Mouse (Mus musculus): Measurements from ENCODE around the gene Cct8.
"Not testable (repeated sequence)": the region's sequence is repeated elsewhere in the genome, so short reads cannot be mapped to it uniquely, and the experiment has no call there.

Cct8 gene

GRCm38 (mm10) chr16:87495716-87496447 is at the start of gene Cct8:
Gene Cct8 (minus strand): TSS chr16:87495873.
- DNase-seq (ENCODE audit: low read depth, low spot score), result peak; percentile 94

- DNase-seq (ENCODE audit: low read depth, low spot score), result no peak
These were observed 33.1 kb upstream of the Cct8 start for GRCm38 (mm10) chr16:87528755-87529154.

- DNase-seq (ENCODE audit: low read depth, low spot score), result no peak
These were observed 32.0 kb upstream of the Cct8 start for GRCm38 (mm10) chr16:87527553-87528249.

DNA sequence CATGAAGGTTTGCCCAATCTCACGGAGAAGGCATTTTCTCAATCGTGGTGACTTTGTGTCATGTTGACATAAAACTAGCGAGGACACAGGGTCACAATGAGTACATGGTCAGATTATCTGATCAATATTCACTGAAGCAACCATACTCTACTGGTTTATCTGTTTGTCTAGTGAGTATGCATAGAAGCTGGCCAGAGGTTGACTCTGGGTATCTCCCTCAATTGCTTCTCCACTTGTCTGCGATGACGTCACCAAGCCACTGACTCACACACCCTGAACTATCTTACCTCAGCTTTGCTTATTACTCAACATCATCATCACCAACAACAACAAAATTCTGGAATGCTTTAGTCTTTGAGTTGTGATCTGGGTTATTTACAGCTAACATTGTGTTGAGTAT is 28.6 kb upstream of the Cct8 start:
- DNase-seq (ENCODE audit: low read depth, low spot score), result no peak

GRCm38 (mm10) chr16:87512331-87512730 is 16.7 kb upstream of the Cct8 start:
- no peak for DNase-seq (ENCODE audit: low read depth, low spot score)

DNA sequence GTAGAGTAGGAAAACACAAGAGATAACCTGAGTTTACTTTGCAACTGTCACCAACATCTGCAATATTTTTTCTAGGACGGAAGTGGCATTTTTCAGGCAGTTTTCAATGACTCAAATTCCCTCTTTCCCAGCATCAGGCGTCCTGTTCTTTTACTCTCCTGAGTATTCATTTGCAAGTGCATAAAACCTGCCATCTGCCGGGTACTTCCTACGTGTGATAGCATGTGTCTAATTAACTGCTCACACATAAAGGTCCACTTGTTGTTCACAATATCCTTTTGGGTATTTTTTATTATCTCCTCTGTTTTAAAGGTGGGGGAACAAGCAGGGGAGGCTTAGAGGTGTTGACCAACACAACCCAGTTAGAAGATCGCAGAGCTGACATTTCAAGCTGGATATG is 16.0 kb upstream of the Cct8 start:
- no peak for DNase-seq (ENCODE audit: low read depth, low spot score)

- DNase-seq (ENCODE audit: low read depth, low spot score), result no peak
These were observed 5.8 kb upstream of the Cct8 start for GRCm38 (mm10) chr16:87501304-87502078.

DNA sequence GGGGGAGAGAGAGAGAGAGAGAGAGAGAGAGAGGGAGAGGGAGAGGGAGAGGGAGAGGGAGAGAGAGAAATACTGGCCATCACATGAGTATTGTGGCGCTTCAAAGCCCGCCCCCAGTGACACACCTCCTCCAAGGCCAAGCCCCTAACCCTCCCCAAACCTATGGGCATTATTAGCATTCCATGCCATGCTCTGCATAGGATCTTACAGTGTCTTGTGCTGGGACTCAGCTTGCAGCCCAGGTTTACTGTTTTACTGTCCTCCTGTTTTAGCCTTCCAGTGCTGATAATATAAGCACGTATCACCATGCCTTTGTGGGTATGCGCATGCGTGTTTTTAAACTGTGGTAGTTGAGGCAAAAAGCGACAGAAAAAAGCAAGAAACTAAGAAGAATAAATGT is 3.9 kb upstream of the Cct8 start:
- DNase-seq (ENCODE audit: low read depth, low spot score), result no peak

GRCm38 (mm10) chr16:87497171-87497570 is 1.5 kb upstream of the Cct8 start:
- no peak for DNase-seq (ENCODE audit: low read depth, low spot score)

DNA sequence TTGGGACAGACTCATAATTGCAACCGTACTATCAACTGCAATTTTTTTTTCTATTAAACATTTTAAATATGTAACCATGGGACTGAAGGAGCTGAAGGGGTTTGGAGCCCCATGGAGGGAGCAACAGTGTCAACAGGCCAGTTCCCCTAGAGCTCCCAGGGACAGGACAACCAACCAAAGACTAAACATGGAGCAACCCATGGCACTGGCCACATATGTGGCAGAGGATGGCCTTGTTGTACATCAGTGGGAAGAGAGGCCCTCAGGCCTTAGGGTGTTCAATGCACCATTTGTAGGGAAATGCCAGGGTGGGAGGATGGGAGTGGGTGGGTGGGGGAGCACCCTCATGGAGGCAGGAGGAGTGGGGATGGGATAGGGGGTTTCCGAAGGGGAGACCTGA is 1.1 kb upstream of the Cct8 start:
- DNase-seq (ENCODE audit: low read depth, low spot score), result no peak

DNA sequence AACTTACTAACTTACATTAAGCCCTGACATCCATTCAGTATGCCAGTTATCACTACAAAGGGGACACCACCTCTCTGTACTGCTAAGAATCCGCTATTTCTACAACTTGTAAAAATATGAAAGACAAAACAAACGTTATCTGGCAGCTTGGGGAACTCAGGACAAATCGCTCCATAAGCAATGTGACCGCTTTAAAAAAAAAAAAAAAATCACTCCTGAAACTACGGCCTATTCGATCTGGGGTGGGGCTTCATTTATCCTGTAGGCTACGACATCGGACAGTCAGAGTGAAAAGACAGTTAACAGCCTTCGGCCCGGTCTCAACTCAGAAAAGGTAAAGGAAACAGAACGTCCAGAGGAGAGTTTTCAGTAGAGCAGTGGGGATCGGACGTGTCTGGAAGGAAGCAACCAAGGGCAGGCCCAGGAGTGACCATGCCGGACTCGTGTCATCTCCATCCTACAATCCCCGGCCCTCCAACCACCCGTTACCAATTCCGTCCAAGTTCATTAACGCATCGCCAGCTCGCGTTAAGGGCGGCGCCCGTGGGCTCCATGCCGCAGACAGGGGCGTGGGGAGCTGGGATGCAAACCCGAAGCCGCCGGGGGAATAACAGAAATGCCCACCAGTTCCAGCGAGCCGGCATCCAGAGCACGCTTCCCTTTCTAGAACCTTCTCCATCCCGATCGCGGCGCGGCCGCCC is 568 bp downstream of the Cct8 start:
- DNase-seq (ENCODE audit: low read depth, low spot score), result peak; percentile 26

DNA sequence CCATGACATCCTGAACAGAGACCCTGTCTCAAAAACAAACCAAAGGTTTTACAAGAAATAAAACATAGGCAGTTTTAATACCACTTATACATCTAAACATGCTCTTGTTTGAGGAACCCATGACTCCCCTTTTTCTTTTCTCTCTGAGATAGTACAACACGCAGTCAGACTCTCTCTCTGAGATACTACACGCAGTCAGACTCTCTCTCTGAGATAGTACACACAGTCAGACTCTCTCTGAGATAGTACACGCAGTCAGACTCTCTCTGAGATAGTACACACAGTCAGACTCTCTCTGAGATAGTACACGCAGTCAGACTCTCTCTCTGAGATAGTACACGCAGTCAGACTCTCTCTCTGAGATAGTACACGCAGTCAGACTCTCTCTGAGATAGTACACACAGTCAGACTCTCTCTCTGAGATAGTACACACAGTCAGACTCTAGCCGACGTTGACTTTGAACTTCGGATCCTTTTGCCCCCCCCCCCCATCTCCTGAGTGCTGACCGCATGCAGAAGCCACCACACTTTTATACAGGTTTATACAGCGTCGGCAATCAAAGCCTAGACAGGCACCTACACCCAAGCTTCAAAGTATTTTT is 3.4 kb downstream of the Cct8 start:
- DNase-seq (ENCODE audit: low read depth, low spot score), result not testable (repeated sequence)

DNA sequence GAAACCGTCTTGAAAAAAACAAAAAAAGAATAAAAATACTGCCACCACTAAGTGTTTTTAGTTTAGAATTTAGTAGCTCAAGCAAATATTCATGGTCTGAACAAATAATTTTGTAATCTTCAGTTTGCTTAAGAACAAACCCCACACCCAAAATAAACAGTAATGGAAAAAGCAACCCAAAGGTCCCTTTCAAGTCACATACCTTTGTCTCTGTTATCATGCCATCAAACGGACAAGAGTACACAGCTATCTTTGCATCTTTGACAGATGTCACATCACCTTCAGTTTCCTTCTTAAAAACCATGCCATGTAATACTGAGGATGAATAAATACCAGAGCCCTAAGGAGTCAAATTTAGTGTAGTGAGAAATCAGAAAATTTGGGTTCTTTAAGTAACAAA is 7.1 kb downstream of the Cct8 start:
- DNase-seq (ENCODE audit: low read depth, low spot score), result no peak

- no peak for DNase-seq (ENCODE audit: low read depth, low spot score)
These were observed 8.9 kb downstream of the Cct8 start for GRCm38 (mm10) chr16:87486739-87487138.

DNA sequence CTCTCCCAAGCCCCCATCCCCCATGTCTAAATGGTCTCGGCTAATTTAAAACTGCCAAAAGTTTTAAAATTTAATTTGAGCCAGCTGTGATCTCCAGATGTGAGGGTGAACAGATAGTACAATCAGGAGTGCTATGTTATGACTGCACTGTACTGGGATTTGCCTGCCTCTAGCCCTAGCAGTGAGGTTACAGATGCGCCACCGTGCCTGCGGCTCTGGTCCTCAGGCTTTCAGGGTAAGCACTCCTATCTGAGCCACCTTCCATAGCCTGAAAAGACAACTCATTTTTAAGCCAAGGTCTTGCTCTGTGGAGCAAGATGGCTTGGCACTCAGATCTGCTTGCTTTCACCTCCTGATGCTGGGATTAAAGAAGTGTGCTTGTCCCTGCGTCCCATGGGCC is 11.3 kb downstream of the Cct8 start:
- no peak for DNase-seq (ENCODE audit: low read depth, low spot score)

- no peak for DNase-seq (ENCODE audit: low read depth, low spot score)
These were observed 25.1 kb downstream of the Cct8 start for GRCm38 (mm10) chr16:87470579-87470978.

DNA sequence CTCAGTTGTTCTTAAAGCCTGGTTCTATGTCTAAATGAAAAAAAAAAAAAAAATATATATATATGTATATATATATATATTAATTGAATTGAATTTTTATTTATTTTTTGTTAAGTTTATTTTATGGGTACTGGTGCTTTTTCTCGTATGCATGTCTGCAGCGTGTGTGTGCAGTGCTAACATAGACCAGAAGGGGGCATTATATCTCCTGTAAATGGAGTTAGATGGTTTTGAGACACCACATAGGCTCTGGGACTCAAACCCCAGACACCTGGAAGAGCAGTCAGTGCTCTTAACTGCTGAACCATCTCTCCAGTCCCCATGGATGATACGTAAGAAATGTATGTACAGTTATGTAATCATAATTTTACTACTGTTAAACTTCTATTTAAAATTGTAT is 36.9 kb downstream of the Cct8 start:
- DNase-seq (ENCODE audit: low read depth, low spot score), result no peak

GRCm38 (mm10) chr16:87455180-87455611 is 40.5 kb downstream of the Cct8 start:
- no peak for DNase-seq (ENCODE audit: low read depth, low spot score)

DNA sequence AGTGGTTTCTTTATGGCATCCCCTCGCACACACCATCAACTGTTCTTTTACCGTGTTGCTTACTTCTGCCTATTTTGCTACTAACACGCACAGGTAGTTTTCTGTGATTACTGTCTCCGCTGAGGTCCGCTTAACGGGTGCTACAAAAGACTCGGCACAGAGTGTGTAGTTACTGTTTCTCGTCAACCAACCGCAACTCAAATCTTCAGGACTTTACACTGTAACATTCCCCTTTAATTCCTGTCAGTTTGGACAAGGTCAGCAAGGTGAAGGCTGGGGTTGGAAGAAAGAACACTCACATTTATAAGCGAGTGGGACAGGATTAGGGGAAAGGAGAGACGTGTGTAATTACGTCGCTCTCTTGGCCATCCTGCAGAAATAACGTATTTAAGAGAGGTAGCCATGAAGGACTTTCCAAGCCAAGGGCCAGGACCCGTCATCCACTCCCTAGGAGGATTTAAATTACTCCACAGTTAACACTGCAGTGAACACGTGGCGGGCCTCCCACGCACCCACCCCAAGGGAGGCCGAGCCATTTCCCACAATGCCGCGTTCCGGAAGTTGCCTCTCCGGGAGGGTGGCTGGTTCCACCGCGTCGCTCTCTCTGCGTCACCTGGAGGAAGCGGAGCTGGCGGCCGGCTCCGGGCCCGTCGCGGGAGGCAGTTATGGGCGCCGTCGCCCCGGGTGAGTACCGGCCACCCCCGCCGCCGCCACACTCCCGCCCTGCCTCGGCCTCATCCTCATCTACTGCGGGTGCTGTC is 41.1 kb downstream of the Cct8 start, which contains the start of gene Usp16:
Gene Usp16 (plus strand): TSS at position 285 of the 761 bp plus-strand sequence.
- peak; percentile 58 for DNase-seq (ENCODE audit: low read depth, low spot score)

DNA sequence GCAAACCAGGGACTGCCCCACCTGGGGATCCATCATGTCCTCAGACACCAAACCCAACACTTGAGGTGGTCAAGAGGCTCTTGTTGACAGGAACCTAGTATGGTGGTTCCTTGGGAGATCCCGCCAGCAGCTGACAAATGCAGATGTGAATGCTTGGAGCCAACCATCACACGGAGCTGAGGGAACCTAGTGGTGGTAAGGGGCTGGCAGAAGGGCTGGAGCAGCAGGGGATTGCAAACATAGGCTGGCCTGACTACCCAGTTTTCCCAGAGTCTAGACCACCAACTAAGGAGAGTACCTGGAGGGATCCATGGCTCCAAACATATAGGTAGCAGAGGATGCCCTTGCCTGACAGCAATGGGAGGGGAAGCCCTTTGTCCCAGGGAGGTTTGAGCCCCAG is 42.4 kb downstream of the Cct8 start:
- no peak for DNase-seq (ENCODE audit: low read depth, low spot score)

GRCm38 (mm10) chr16:87445528-87445927 is 50.1 kb downstream of the Cct8 start:
- no peak for DNase-seq (ENCODE audit: low read depth, low spot score)
